Mouse (Mus musculus) forebrain, embryonic 10.5 days (tissue): ENCODE results near the gene Thap8. TPM values are rescaled to one million over a fixed set of nuclear protein-coding genes. Genes with fewer than 3 reads are reported as not detected.

ENCODE experiments used
- polyA plus RNA-seq: library from polyadenylated mRNA; unstranded; fragments of >200 nt; fragmentation: Nextera tagmentation; extraction: Ambion mirVana; gene quantifications from 2 replicates; pipeline ENCODE4 v1.2.1, GENCODE M21; 2016

The Thap8 gene
- polyA plus RNA-seq, 1 experiment from 2014 or later = 0.48 TPM

Other genes with a start within 250 kb of the Thap8 start
- 2.8 and 3.6 TPM in 2 replicates for gene Zfp14, start 228.7 kb upstream of the Thap8 start, polyA plus RNA-seq
- gene Zfp82, start 207.2 kb upstream of the Thap8 start, polyA plus RNA-seq = 5.9 and 6.4 TPM in 2 replicates
- gene Gm26920, start 189.7 kb upstream of the Thap8 start, polyA plus RNA-seq = 2.2 and 2.8 TPM in 2 replicates
- gene Zfp566, start 189.6 kb upstream of the Thap8 start, polyA plus RNA-seq = 17.3 and 18.1 TPM in 2 replicates
- gene Zfp260, start 185.3 kb upstream of the Thap8 start, polyA plus RNA-seq = 104 TPM in 2 replicates
- 10.7 and 11.5 TPM in 2 replicates for gene Zfp382, start 158.2 kb upstream of the Thap8 start, polyA plus RNA-seq
- 20.3 and 21.1 TPM in 2 replicates for gene Zfp146, start 110.3 kb upstream of the Thap8 start, polyA plus RNA-seq
- gene Cox7a1, start 96.0 kb upstream of the Thap8 start, polyA plus RNA-seq = 4.0 and 4.5 TPM in 2 replicates
- gene Capns1, start 81.3 kb upstream of the Thap8 start, polyA plus RNA-seq = 45.9 and 51.2 TPM in 2 replicates
- gene Polr2i, start 48.1 kb upstream of the Thap8 start, polyA plus RNA-seq = 163 and 169 TPM in 2 replicates
- 248 and 257 TPM in 2 replicates for gene Tbcb, start 47.8 kb upstream of the Thap8 start, polyA plus RNA-seq
- gene Ovol3, start 44.4 kb upstream of the Thap8 start, polyA plus RNA-seq = not detected in 2 replicates
- gene Wdr62, start 325 bp downstream of the Thap8 start, polyA plus RNA-seq = 18.7 and 20.3 TPM in 2 replicates
- 52.8 and 53.1 TPM in 2 replicates for gene Clip3, start 11.6 kb downstream of the Thap8 start, polyA plus RNA-seq
- gene Alkbh6, start 28.6 kb downstream of the Thap8 start, polyA plus RNA-seq = 82.3 and 90.2 TPM in 2 replicates
- gene Syne4, start 34.7 kb downstream of the Thap8 start, polyA plus RNA-seq = 29.8 and 32.8 TPM in 2 replicates
- 3.0 and 3.2 TPM in 2 replicates for gene E130208F15Rik, start 41.6 kb downstream of the Thap8 start, polyA plus RNA-seq
- gene Sdhaf1, start 43.8 kb downstream of the Thap8 start, polyA plus RNA-seq = 17.3 and 19.5 TPM in 2 replicates
- 5.3 and 5.6 TPM in 2 replicates for gene Lrfn3, start 82.7 kb downstream of the Thap8 start, polyA plus RNA-seq
- gene Tyrobp, start 133.7 kb downstream of the Thap8 start, polyA plus RNA-seq = 10.4 and 12.1 TPM in 2 replicates
- gene Hcst, start 139.8 kb downstream of the Thap8 start, polyA plus RNA-seq = 0.38 TPM in 1 of 2 replicates, not detected in the other
- gene Nfkbid, start 141.6 kb downstream of the Thap8 start, polyA plus RNA-seq = 1.3 and 1.5 TPM in 2 replicates
- gene Aplp1, start 165.4 kb downstream of the Thap8 start, polyA plus RNA-seq = 25.4 and 33.7 TPM in 2 replicates
- 0.29 and 0.52 TPM in 2 replicates for gene Kirrel2, start 177.6 kb downstream of the Thap8 start, polyA plus RNA-seq
- 0.07 TPM in 1 of 2 replicates, not detected in the other for gene Nphs1, start 178.2 kb downstream of the Thap8 start, polyA plus RNA-seq
- not detected in 2 replicates for gene Prodh2, start 213.5 kb downstream of the Thap8 start, polyA plus RNA-seq